In genomic region chr1:173949044-173949443, GRCm38 (mm10) we compare ENCODE assay signal across 31 mouse cellular contexts. TPM values are rescaled to one million over a fixed set of nuclear protein-coding genes. Genes with fewer than 3 reads are reported as not detected.
DNase-seq lines count a peak whose midpoint lies in the region; ATAC-seq and TF ChIP-seq lines count a peak whose summit lies in the region.
"Not testable (repeated sequence)": the region's sequence is repeated elsewhere in the genome, so short reads cannot be mapped to it uniquely, and the experiment has no call there.
"Had no signal": no experiment of that assay in that cellular context is flagged by ENCODE, and none has a peak within 500 bp of the region (broad histone marks: within the 10 kb centered on the region; RNA-seq: fewer than 3 reads in every experiment).

No protein-coding gene starts in this region.

- H3K4me2 ChIP-seq in CH12.LX (ENCODE audit: insufficient read depth, low read depth, poor library complexity, severe bottlenecking); liver, postnatal 0 days (ENCODE audit: low read depth, low read length): not testable (repeated sequence)

- in situ Hi-C loops in CH12.LX (cut with MboI; ENCODE audit: low pct_ligation_motif_present, low pct_unique_long_range_greater_than_20kb, low sequenced_read_pairs), result not testable (repeated sequence)

- not testable (repeated sequence) for H3K9me3 ChIP-seq in CH12.LX (replicated peaks; ENCODE audit: low read length); liver, postnatal 0 days (ENCODE audit: low read length)

- H3K9ac ChIP-seq in CH12.LX (ENCODE audit: insufficient read depth, low read depth); liver, postnatal 0 days (replicated peaks): not testable (repeated sequence)

- WGBS in liver, postnatal 0 days (ENCODE audit: insufficient replicate concordance), result 31% methylated on average over 2 of the region's 2 CpGs
- 9% methylated on average over 2 of the region's 2 CpGs for WGBS in spleen, adult 2 months

- TF ChIP-seq RAD21 in CH12.LX (IDR thresholded peaks at IDR 0.05; ENCODE audit: low read depth, low read length), result not testable (repeated sequence)

- not testable (repeated sequence) for TF ChIP-seq POLR2A in CH12.LX (IDR thresholded peaks at IDR 0.05; ENCODE audit: low read depth, low read length); spleen, adult 2 months (IDR thresholded peaks at IDR 0.05; ENCODE audit: low read depth, low read length)

- dilution Hi-C loops in CH12.LX (cut with MboI; ENCODE audit: extremely low pct_ligation_motif_present, extremely low pct_unique_long_range_greater_than_20kb, low sequenced_read_pairs), result not testable (repeated sequence)

- not testable (repeated sequence) for H3K79me2 ChIP-seq in CH12.LX (replicated peaks; ENCODE audit: control insufficient read depth, extremely low read depth, insufficient read depth, poor library complexity, severe bottlenecking)

- peak; percentile 99 for ATAC-seq in activated CD4-positive, CD25-positive, alpha-beta regulatory T cell, adult 4 months
- peak; percentile 94 for ATAC-seq in inflammation-experienced regulatory T-cells, adult 6 months
- ATAC-seq in liver, postnatal 0 days, result peak; percentile 68
- 0 out of 2 replicates have a peak, but pooled peaks have one; percentile 34 for ATAC-seq in megakaryocyte-erythroid progenitor cell, adult 5-6 weeks (replicated peaks; ENCODE audit: low FRiP score, low TSS enrichment, poor library complexity, severe bottlenecking)

- TF ChIP-seq CTCF in CH12.LX (conservative IDR thresholded peaks at IDR 0.05 in 1 of 2, IDR thresholded peaks at IDR 0.05 in 1 of 2; ENCODE audit: low read depth in 2 of 2, low read length in 2 of 2); liver, postnatal 0 days (IDR thresholded peaks at IDR 0.05; ENCODE audit: low read depth); spleen, adult 2 months (IDR thresholded peaks at IDR 0.05; ENCODE audit: extremely low read depth, insufficient read depth, insufficient read length, insufficient replicate concordance): not testable (repeated sequence)

- peak; percentile 4 for DNase-seq in A20 (ENCODE audit: low read depth, low spot score)
- DNase-seq in CH12.LX (ENCODE audit: extremely low read depth), result peak; percentile 17
- DNase-seq in liver, postnatal 0 days, result not testable (repeated sequence)
- peak; percentile 17 to 29 for DNase-seq in spleen, adult 2 months (ENCODE audit: low read depth in 1 of 2, low spot score in 2 of 2)
- DNase-seq in thymus, postnatal 14 days, result peak; percentile 27

- H3K36me3 ChIP-seq in CH12.LX (replicated peaks in 1 of 2; ENCODE audit: control insufficient read depth in 1 of 2, insufficient read depth in 1 of 2, low read length in 1 of 2); liver, postnatal 0 days (replicated peaks; ENCODE audit: insufficient read depth, low read length); spleen, adult 2 months (ENCODE audit: control insufficient read depth, insufficient read depth, low read length): not testable (repeated sequence)

- H3K27ac ChIP-seq in CH12.LX (ENCODE audit: insufficient read depth, low read depth); liver, postnatal 0 days (ENCODE audit: low read depth); spleen, adult 2 months (ENCODE audit: insufficient read depth, low read length): not testable (repeated sequence)

- not testable (repeated sequence) for H3K4me3 ChIP-seq in CH12.LX (replicated peaks in 1 of 3; ENCODE audit: low read depth in 2 of 3, low read length in 2 of 3, poor library complexity in 1 of 3); liver, postnatal 0 days (ENCODE audit: low read depth, low read length); spleen, adult 2 months (ENCODE audit: extremely low read depth, insufficient read depth, insufficient read length)

- TF ChIP-seq EP300 in CH12.LX (IDR thresholded peaks at IDR 0.05; ENCODE audit: low read length); liver, postnatal 0 days (IDR thresholded peaks at IDR 0.05; ENCODE audit: low read depth): not testable (repeated sequence)

- H3K27me3 ChIP-seq in CH12.LX (replicated peaks); liver, postnatal 0 days (ENCODE audit: insufficient read depth, low read length); spleen, adult 2 months (ENCODE audit: control insufficient read depth, insufficient read depth, low read length): not testable (repeated sequence)

- H3K4me1 ChIP-seq in CH12.LX (ENCODE audit: control insufficient read depth in 1 of 2, insufficient read depth in 2 of 2), result peaks cover 0 to 19% of the 10 kb centered on the region in 2 experiments; a peak in 2 of 4 replicates
- not testable (repeated sequence) for H3K4me1 ChIP-seq in liver, postnatal 0 days (ENCODE audit: insufficient read depth); spleen, adult 2 months (ENCODE audit: control insufficient read depth, insufficient read depth, insufficient read length)

RNA-seq across cellular contexts. Expression of gene Ifi203, which starts 6.6 kb away (rescaled TPM):
- total RNA-seq in CH12.LX (2012; rRNA removed), result 13.3 and 14.2 TPM in 2 replicates
- 27.5 and 35.8 TPM in 2 replicates for total RNA-seq in CH12.LX (2014; rRNA removed)
- 33.0 and 36.5 TPM in 2 replicates for polyA plus RNA-seq in CH12.LX (2012; ENCODE audit: insufficient read length, low read depth)
- 100 to 1,000 TPM; 295 to 386 TPM for polyA plus RNA-seq in activated CD4-positive, CD25-positive, alpha-beta regulatory T cell, adult 4 months (2017; shearing (Covaris generic))
- polyA plus RNA-seq in inflammation-experienced regulatory T-cells, adult 6 months (2017; shearing (Covaris generic)), result 100 to 1,000 TPM; 241 to 353 (median 324) TPM
- polyA plus RNA-seq in liver, postnatal 0 days (2015; fragmentation: Nextera tagmentation; extraction: Ambion mirVana), result 6.6 and 8.4 TPM in 2 replicates
- 21.6 and 24.5 TPM in 2 replicates for total RNA-seq in megakaryocyte-erythroid progenitor cell, adult 5-6 weeks (2014; fragmentation: Nextera tagmentation)
- 9.5 and 28.7 TPM in 2 replicates for total RNA-seq in megakaryocyte-erythroid progenitor cell, adult 5-6 weeks (2017)
- polyA plus RNA-seq in spleen, adult 2 months (2012; rRNA removed), result 23.4 and 29.8 TPM in 2 replicates
- polyA plus RNA-seq: erythroblast, embryonic 14.5 days; forebrain, embryonic 11.5 days had no signal

RNA-seq across cellular contexts. Expression of gene Mndal, which starts 6.8 kb away (rescaled TPM):
- total RNA-seq in CH12.LX (2012; rRNA removed) (56.8 and 57.9 TPM in 2 replicates), CH12.LX (2014; rRNA removed) (107 and 153 TPM in 2 replicates)
- polyA plus RNA-seq in CH12.LX (2012; ENCODE audit: insufficient read length, low read depth), result 175 and 183 TPM in 2 replicates
- 100 to 1,000 TPM; 388 to 517 TPM for polyA plus RNA-seq in activated CD4-positive, CD25-positive, alpha-beta regulatory T cell, adult 4 months (2017; shearing (Covaris generic))
- polyA plus RNA-seq in inflammation-experienced regulatory T-cells, adult 6 months (2017; shearing (Covaris generic)), result 100 to 1,000 TPM; 399 to 475 (median 464) TPM
- 11.6 and 13.2 TPM in 2 replicates for polyA plus RNA-seq in liver, postnatal 0 days (2015; fragmentation: Nextera tagmentation; extraction: Ambion mirVana)
- total RNA-seq in megakaryocyte-erythroid progenitor cell, adult 5-6 weeks (2014; fragmentation: Nextera tagmentation), result 39.2 and 48.4 TPM in 2 replicates
- 48.0 and 63.2 TPM in 2 replicates for total RNA-seq in megakaryocyte-erythroid progenitor cell, adult 5-6 weeks (2017)
- polyA plus RNA-seq in spleen, adult 2 months (2012; rRNA removed), result 8.7 and 20.9 TPM in 2 replicates
- polyA plus RNA-seq: erythroblast, embryonic 14.5 days had no signal

RNA-seq across cellular contexts. Expression of gene Ifi202b, which starts 33.5 kb away (rescaled TPM):
- total RNA-seq in CH12.LX (2012; rRNA removed) (not detected in 2 replicates), CH12.LX (2014; rRNA removed) (not detected in 2 replicates)
- not detected in 2 replicates for polyA plus RNA-seq in CH12.LX (2012; ENCODE audit: insufficient read length, low read depth)
- not detected for polyA plus RNA-seq in activated CD4-positive, CD25-positive, alpha-beta regulatory T cell, adult 4 months (2017; shearing (Covaris generic))
- not detected for polyA plus RNA-seq in inflammation-experienced regulatory T-cells, adult 6 months (2017; shearing (Covaris generic))
- not detected in 2 replicates for polyA plus RNA-seq in liver, postnatal 0 days (2015; fragmentation: Nextera tagmentation; extraction: Ambion mirVana)
- total RNA-seq in megakaryocyte-erythroid progenitor cell, adult 5-6 weeks (2014; fragmentation: Nextera tagmentation), result not detected in 2 replicates
- total RNA-seq in megakaryocyte-erythroid progenitor cell, adult 5-6 weeks (2017), result not detected in 2 replicates
- 0.13 TPM in 1 of 2 replicates, not detected in the other for polyA plus RNA-seq in spleen, adult 2 months (2012; rRNA removed)
- total RNA-seq: adrenal gland, adult 2 months; adrenal gland, postnatal 36 days; gastrocnemius, adult 2 months; gastrocnemius, postnatal 36 days; heart, adult 2 months; heart, postnatal 4 days; layer of hippocampus, adult 18-20 months; layer of hippocampus, postnatal 10 days; left cerebral cortex, adult 18-20 months; left cerebral cortex, postnatal 14 days had no signal
- polyA plus RNA-seq: adrenal gland, adult 2 months; cortical plate, adult 2 months; erythroblast, embryonic 14.5 days; forebrain, embryonic 11.5 days; forebrain, embryonic 16.5 days; heart, adult 2 months; heart, embryonic 12.5 days; heart, postnatal 0 days; hindbrain, embryonic 14.5 days; intestine, embryonic 14.5 days; kidney, embryonic 15.5 days; limb, embryonic 11.5 days; midbrain, embryonic 13.5 days; neural tube, embryonic 11.5 days; testis, adult 2 months had no signal

RNA-seq across cellular contexts. Expression of gene Ifi211, which starts 36.2 kb away (rescaled TPM):
- 57.8 and 89.1 TPM in 2 replicates for total RNA-seq in CH12.LX (2012; rRNA removed)
- total RNA-seq in CH12.LX (2014; rRNA removed), result 114 and 130 TPM in 2 replicates
- polyA plus RNA-seq in CH12.LX (2012; ENCODE audit: insufficient read length, low read depth), result 66.6 and 67.9 TPM in 2 replicates
- polyA plus RNA-seq in activated CD4-positive, CD25-positive, alpha-beta regulatory T cell, adult 4 months (2017; shearing (Covaris generic)), result 1 to 10 TPM; 3.1 to 3.2 TPM
- polyA plus RNA-seq in inflammation-experienced regulatory T-cells, adult 6 months (2017; shearing (Covaris generic)), result 1 to 10 TPM; 1.1 to 7.2 (median 2.0) TPM
- polyA plus RNA-seq in liver, postnatal 0 days (2015; fragmentation: Nextera tagmentation; extraction: Ambion mirVana), result 3.7 and 4.6 TPM in 2 replicates
- not detected in 2 replicates for total RNA-seq in megakaryocyte-erythroid progenitor cell, adult 5-6 weeks (2014; fragmentation: Nextera tagmentation)
- total RNA-seq in megakaryocyte-erythroid progenitor cell, adult 5-6 weeks (2017), result 2.6 and 4.1 TPM in 2 replicates
- 0.49 and 0.55 TPM in 2 replicates for polyA plus RNA-seq in spleen, adult 2 months (2012; rRNA removed)
- total RNA-seq: layer of hippocampus, adult 18-20 months; layer of hippocampus, postnatal 10 days; left cerebral cortex, adult 18-20 months; left cerebral cortex, postnatal 14 days had no signal
- polyA plus RNA-seq: erythroblast, embryonic 14.5 days; testis, adult 2 months had no signal

Comparison
In these comparisons a context has a peak if more than half of its experiments do, and no peak if none do; other contexts are left out.
1. ATAC-seq: peak in every context shown above with its lines; median percentile 99 in activated CD4-positive, CD25-positive, alpha-beta regulatory T cell, adult 4 months; 94 in inflammation-experienced regulatory T-cells, adult 6 months; 68 in liver, postnatal 0 days; 34 in megakaryocyte-erythroid progenitor cell, adult 5-6 weeks.